Mouse (Mus musculus): ENCODE measurements around the gene Zfp422.
"Not testable (repeated sequence)": the region's sequence is repeated elsewhere in the genome, so short reads cannot be mapped to it uniquely, and the experiment has no call there.

Gene Zfp422

DNA sequence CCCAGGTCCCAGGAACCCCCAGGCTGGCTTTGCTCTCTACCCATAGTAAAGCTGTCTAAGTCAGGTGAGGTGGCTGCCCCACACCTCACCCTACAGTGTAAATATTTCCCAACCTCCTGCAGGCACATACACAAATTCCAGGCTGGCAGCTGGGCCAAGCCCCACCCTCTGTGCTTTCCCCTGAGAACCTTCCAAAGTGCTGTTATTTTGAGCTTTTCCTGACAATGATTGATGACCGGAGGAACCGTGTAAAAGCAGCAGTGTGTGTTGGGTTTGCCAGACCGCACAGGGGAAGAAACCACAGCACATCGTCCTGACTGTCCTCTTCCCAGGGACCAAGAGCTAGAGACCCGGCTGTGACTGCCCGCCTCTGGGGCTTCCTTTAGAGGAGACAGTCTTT is 21.6 kb upstream of the Zfp422 start, which contains the start of gene Depp1:
Gene Depp1 (plus strand): TSS at position 204 of the 400 bp plus-strand sequence.
- in situ Hi-C loops (cut with MboI; ENCODE audit: low sequenced_read_pairs): loop anchor here (5.0 kb wide), 1 partner anchor 52 kb away; no protein-coding TSS in a partner anchor

DNA sequence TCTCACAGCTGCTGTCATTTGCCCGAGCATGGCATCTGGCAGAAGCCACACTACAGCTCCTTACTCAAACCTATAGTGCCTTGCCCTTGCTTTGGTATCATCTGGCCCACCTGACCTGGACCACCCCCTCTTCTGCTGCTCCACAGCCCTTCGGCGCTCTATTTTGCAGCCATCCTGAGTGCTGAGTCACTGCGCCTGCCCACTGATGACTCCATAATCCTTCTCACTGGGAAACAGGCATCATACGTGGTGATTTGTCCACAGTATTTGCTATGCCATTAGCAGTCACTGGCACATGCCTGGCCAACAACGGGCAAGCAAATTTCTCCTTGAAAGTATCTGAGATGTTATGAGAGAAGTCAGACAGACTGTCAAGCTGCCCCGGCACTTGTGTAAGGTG is 21.0 kb upstream of the Zfp422 start:
- in situ Hi-C loops (cut with MboI; ENCODE audit: low sequenced_read_pairs): loop anchor here (5.0 kb wide), 1 partner anchor 52 kb away; no protein-coding TSS in a partner anchor

DNA sequence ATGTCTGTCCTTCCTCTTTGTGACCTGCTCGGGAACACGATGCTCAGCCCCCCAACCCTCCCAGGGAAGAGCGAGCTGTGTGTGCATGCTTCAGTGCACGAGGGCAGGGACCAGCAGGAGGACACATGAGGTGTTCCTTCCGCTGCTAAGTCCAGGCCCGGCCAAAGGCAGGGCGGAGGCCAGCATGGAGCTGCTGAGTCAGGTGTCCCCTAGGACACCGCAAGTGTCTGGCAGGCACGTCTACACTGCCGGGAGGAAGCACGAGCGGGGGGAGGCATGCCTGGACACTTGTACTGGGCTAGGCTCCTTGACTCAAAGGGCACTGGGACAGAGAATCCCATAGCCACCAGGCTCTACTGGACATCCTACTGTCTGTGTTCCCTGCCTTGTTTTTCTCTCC is 19.0 kb upstream of the Zfp422 start:
- in situ Hi-C loops (cut with MboI; ENCODE audit: low sequenced_read_pairs): no loop called here

DNA sequence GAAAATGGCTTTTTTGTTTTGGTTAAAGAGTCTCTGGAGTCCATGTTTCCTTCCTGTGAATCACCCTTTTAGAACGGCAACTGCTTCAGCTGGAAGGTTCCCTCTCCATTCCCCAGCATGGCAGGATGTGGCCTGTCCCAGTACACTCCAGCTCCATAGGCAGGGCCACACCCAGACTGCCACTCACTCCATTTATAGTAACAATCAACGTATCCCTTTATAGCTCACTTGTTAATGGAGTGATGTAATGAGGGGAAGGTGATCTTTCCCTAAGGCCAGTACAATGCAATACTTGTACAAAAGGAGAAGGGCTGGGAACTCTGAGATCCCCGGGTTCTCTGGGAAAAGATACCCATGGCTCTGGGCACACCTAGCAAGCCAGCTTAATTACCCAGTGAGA is 15.5 kb upstream of the Zfp422 start:
- in situ Hi-C loops (cut with MboI; ENCODE audit: low sequenced_read_pairs): no loop called here

GRCm38 (mm10) chr6:116643881-116644280 is 15.1 kb upstream of the Zfp422 start:
- in situ Hi-C loops (cut with MboI; ENCODE audit: low sequenced_read_pairs): no loop called here

DNA sequence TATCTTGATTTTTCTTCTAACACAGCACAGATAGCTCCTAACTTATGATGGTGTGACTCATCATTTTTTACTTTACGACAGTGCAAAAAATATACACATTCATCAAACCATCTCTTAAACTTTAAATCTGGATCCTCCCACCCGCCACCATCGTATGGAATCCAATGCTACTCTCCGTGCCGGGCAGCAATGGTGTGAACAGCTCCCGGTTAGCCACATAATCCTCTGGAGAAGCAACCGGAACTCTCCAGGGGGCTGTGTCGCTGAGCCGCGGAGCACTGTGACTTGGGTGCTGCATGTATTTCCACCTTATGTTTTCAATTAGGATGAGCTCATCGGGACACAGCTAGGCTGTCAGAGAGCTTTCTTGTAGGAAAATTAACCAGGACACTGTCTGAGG is 14.1 kb upstream of the Zfp422 start:
- in situ Hi-C loops (cut with MboI; ENCODE audit: low sequenced_read_pairs): no loop called here

GRCm38 (mm10) chr6:116639663-116640062 is 10.9 kb upstream of the Zfp422 start:
- in situ Hi-C loops (cut with MboI; ENCODE audit: low sequenced_read_pairs): no loop called here

- in situ Hi-C loops (cut with MboI; ENCODE audit: low sequenced_read_pairs): no loop called here
These were observed 10.1 kb upstream of the Zfp422 start for GRCm38 (mm10) chr6:116638871-116639270.

DNA sequence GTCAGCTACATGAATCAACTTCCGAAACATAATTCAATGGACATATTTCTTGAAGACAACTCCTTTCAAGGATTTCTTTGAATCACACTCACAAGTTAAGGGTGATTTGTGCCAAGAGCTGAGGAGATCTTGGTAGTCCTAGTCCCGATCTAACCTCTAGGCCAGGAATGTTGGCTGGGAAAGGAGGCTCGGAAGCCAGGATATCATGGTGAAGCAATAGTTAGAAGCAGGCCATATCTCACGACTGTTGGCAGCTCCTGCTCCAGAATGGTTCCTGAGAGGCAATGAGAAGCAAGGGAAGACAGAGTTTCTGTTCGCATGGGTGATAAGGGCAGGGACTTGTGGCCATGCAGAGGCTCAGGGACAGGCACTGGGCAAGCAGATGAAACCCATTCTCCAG is 8.7 kb upstream of the Zfp422 start:
- in situ Hi-C loops (cut with MboI; ENCODE audit: low sequenced_read_pairs): no loop called here

- in situ Hi-C loops (cut with MboI; ENCODE audit: low sequenced_read_pairs): no loop called here
These were observed 7.9 kb upstream of the Zfp422 start for GRCm38 (mm10) chr6:116636581-116637235.

- in situ Hi-C loops (cut with MboI; ENCODE audit: low sequenced_read_pairs): no loop called here
These were observed 6.7 kb upstream of the Zfp422 start for GRCm38 (mm10) chr6:116635251-116636180.

- in situ Hi-C loops (cut with MboI; ENCODE audit: low sequenced_read_pairs): no loop called here
These were observed 5.2 kb upstream of the Zfp422 start for GRCm38 (mm10) chr6:116633741-116634695.

- in situ Hi-C loops (cut with MboI; ENCODE audit: low sequenced_read_pairs): no loop called here
These were observed 3.3 kb upstream of the Zfp422 start for GRCm38 (mm10) chr6:116632129-116632528.

DNA sequence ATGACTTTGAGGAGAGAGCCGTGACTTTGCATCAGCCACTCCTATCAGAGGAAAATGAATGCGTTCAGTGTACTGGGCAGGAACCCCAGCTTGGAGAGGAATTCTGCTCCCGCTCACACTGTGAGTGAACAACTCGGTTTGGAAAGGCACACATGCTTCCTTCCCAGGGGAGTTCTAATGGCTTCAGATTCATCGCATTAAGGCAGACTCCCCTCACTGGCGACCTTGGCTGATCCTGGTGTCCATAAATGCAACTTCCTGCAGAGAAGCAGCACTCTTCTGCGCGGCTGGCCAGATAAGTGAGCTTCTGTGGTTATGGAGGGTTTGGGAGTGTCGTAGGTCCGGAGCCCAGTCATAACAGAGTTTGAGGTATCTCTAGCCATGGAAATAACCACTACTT is 967 bp upstream of the Zfp422 start:
- in situ Hi-C loops (cut with MboI; ENCODE audit: low sequenced_read_pairs): no loop called here

DNA sequence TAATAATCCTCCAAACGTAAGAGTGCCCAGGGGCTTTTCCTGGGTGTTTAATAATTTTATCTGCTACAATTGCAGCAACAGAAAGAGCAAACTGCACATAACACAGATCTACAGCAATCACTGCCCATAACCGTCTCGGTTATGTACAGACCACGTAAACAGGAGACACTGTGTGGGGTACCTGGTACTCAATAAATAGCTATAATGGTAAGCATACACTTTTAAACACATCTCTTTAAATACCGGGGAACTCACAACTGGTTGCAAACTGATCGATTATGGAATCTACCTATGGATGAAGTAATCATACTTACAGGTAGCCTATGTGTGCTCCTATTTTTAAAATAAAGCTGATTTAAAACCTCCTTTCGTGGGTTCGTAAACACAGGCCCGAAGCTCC is 704 bp downstream of the Zfp422 start:
- in situ Hi-C loops (cut with MboI; ENCODE audit: low sequenced_read_pairs): no loop called here

GRCm38 (mm10) chr6:116626417-116626816 is 2.4 kb downstream of the Zfp422 start:
- in situ Hi-C loops (cut with MboI; ENCODE audit: low sequenced_read_pairs): not testable (repeated sequence)

DNA sequence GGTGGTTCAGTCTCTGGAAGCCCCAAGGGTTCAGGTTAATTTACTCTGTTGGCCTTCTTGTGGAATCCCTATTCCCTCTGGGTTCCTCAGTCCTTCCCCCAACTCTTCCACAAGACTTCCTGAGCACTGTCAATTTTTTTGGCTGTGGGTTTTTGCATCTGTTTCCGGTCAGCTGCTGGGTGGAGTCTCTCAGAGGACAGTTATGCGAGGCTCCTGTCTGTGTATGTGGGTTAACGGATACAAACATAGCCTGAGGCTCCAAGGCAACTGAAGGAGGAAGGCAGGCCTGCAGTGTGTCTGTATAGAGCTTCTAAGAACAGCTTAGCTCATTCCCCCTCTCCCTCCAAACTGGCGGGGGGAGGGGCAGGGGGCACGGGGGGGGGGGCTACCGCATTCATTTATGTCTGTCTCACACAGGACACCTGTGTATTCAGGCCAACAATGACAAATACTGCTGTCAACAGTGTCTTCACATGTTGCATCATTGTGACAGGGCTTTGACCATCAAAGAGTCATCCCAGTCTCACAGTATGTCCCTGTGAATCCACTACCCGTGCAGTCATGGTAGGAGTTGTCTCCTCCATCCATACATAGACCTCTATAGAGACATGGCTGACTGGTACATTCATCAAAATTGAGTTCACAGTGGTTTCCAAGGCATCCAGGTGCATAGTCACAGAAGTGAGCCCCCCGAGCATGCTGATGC is 7.3 kb downstream of the Zfp422 start:
- in situ Hi-C loops (cut with MboI; ENCODE audit: low sequenced_read_pairs): no loop called here

DNA sequence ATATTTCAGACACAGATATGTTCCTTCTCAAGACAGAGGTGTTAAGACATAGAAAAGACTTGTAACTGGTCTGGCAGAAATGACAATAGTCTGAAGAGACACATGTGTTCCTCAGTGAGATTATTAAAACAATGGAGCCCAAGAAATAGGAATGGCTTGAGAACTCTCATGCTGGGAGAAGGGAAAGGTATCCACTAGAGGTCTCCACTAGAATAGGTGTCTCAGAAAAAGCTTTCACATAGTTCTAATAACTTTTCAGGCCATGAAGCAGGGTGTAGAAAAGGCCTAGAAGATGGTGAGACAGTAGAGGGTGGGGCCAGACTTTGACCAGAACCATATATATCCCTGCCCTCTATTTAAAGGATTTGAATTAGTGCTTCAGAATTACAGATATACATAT is 10.7 kb downstream of the Zfp422 start:
- in situ Hi-C loops (cut with MboI; ENCODE audit: low sequenced_read_pairs): no loop called here

DNA sequence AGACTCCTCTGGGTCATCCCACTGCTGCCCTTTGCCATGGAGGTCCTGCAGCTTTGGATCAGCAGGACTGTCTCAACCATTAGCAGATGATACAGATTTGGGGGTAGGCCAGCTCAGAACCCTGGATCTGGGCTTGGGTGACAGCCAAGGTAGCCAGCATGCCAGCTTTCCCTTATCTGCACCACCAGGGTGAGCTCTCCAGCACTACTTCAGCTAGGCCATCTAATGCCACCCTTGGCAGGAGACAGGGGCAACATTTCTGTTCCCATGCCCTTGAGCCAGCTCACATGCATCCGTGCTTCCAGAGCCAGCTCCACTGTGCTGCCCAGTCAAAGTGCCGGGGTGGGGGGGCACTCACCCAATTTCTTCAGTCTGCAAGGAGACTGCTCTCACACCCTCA is 13.1 kb downstream of the Zfp422 start:
- in situ Hi-C loops (cut with MboI; ENCODE audit: low sequenced_read_pairs): no loop called here

DNA sequence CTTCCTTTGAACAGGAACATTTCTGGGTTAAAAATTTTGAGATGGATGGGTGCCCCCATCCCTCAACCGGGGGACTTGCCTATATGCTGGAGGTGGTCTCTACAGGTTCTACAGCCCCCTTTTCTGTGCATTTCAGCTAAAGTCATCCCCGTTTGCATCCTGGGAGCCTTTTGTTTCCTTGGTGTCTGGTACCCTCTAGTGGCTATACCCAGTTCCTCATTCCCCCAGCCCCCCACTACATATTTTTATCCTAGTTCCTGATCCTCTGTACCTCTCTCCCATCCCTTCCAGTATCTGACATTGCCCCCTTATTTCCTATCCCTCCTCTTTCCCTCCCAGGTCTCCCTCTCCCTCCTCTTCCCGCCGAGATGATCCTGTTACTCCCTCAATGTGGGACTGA is 21.6 kb downstream of the Zfp422 start:
- in situ Hi-C loops (cut with MboI; ENCODE audit: low sequenced_read_pairs): no loop called here

Data from CH12F3 (cell line).